Mouse (Mus musculus) ES-Bruce4 (cell line): Measurements from ENCODE around the gene Tchhl1. TPM values are rescaled to one million over a fixed set of nuclear protein-coding genes. Genes with fewer than 3 reads are reported as not detected.

Experiments used
- H3K27ac ChIP-seq: 2 replicates; pipeline ENCODE4 v1.5.1; 2012; ENCODE audit warnings: low read length, inconsistent platforms; ENCODE audit not compliant: insufficient read depth
- H3K27me3 ChIP-seq: 2 replicates; pipeline ENCODE4 v1.6.1; 2012; ENCODE audit warnings: mild to moderate bottlenecking, low read length, inconsistent platforms; ENCODE audit not compliant: control insufficient read depth, poor library complexity, insufficient read depth, severe bottlenecking
- H3K36me3 ChIP-seq: 2 replicates; pipeline ENCODE4 v1.6.1; 2012; ENCODE audit warnings: inconsistent platforms, mild to moderate bottlenecking, low read length, moderate library complexity; ENCODE audit not compliant: control insufficient read depth, poor library complexity, insufficient read depth, severe bottlenecking
- H3K4me1 ChIP-seq: one replicate; pipeline ENCODE4 v1.8.1; 2011; ENCODE audit warnings: low read length; ENCODE audit not compliant: control insufficient read depth, insufficient read depth
- H3K4me3 ChIP-seq: 2 replicates; pipeline ENCODE4 v1.5.1; 2011; ENCODE audit warnings: low read depth, mild to moderate bottlenecking, low read length
- H3K9ac ChIP-seq: 2 replicates; pipeline ENCODE4 v1.6.1; 2012; ENCODE audit warnings: low read depth, mild to moderate bottlenecking, inconsistent platforms; ENCODE audit not compliant: poor library complexity, severe bottlenecking
- H3K9me3 ChIP-seq: replicated peaks from 2 replicates; pipeline ENCODE4 v1.6.1; 2012; ENCODE audit warnings: mild to moderate bottlenecking, low read length, inconsistent platforms; ENCODE audit not compliant: control insufficient read depth, poor library complexity, insufficient read depth, severe bottlenecking
- CTCF ChIP-seq: IDR thresholded peaks from one replicate; pipeline ENCODE4 v1.8.1; 2011; ENCODE audit warnings: low read depth, low read length
- EP300 ChIP-seq: IDR thresholded peaks from 2 replicates; pipeline ENCODE4 v1.6.1; 2011; ENCODE audit warnings: low read depth, low read length; ENCODE audit not compliant: insufficient read depth
- POLR2A ChIP-seq: IDR thresholded peaks from one replicate; pipeline ENCODE4 v1.8.1; 2011; ENCODE audit warnings: low read length; ENCODE audit not compliant: insufficient read depth
- polyA plus RNA-seq: library from polyadenylated mRNA; stranded (reverse); fragments of >200 nt; gene quantifications from 2 replicates; pipeline ENCODE4 v1.2.4, GENCODE M21; 2011; ENCODE audit warnings: low read depth; ENCODE audit not compliant: missing spikeins, insufficient read depth, insufficient read length

Tchhl1 gene
- polyA plus RNA-seq, 1 experiment, result not detected

DNA sequence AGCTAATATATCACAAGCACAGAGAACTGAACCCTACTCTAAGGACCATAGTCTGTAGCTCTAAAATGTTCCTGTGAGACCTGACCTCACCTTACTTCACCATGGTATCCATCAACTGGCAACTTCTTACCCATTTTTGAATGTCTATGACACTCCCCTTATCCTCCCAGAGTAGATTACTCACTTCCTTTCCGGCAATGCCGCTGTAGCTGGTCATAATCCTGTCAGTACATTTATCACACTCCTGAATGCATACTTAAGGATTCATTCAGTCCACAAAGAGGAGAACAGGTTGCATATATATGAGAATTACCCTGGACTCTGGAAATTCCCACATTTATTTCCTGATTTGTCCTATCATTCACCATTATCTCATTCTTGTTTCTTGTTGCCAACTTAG lies 48.8 kb downstream of the Tchhl1 start:
- H3K27ac ChIP-seq, result no peak overlapping the region
- H3K4me3 ChIP-seq, result no peak overlapping the region

DNA sequence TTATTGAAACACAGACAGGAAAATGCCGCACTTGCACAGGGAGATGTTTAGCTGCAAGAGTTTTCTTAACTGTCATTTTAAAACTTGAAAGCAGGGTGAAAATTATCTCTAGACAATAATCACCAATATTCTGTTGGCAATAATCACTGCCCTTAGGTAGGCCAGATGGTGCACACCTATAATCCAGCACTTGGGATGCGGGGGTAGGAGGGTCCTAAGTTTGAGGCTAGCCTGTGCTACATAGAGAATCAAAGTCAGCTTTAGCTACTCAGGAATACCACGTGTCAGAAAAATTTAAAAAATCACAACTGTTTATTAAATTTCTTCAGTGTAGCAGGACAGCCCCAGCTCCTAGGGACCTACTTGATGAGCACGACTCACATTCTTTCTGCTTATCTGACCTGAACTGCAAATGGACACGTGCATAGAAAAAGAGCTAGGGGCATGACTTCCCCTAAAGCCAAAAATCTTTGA lies 51.3 kb downstream of the Tchhl1 start:
- H3K27ac ChIP-seq, result peak overlapping the region; percentile 96
- peaks cover 3% of the 10 kb centered on the region for H3K4me1 ChIP-seq
- H3K27me3 ChIP-seq, result no peaks in the 10 kb centered on the region; the same call in 1 of the 2 replicates
- H3K4me3 ChIP-seq, result 0 out of 2 replicates have a peak overlapping the region, but pooled peaks have one; percentile 31
- H3K9ac ChIP-seq, result peak overlapping the region; percentile 75
- no peak for TF ChIP-seq POLR2A
- TF ChIP-seq EP300, result no peak
- no peak for TF ChIP-seq CTCF
- no peaks in the 10 kb centered on the region for H3K9me3 ChIP-seq
- H3K36me3 ChIP-seq, result peaks cover 5% of the 10 kb centered on the region; the same call in 1 of the 2 replicates

More for the DNA sequence above, 48.8 kb downstream of the Tchhl1 start:
- Histone ChIP-seq H3K27me3 (no peaks in the 10 kb centered on the region; the same call in 1 of the 2 replicates), H3K9me3 (no peaks in the 10 kb centered on the region), H3K36me3 (no peaks in the 10 kb centered on the region), H3K9ac (no peak overlapping the region), H3K4me1 (peaks cover 3% of the 10 kb centered on the region)
- no peak for TF ChIP-seq POLR2A
- no peak for TF ChIP-seq EP300
- no peak for TF ChIP-seq CTCF

DNA sequence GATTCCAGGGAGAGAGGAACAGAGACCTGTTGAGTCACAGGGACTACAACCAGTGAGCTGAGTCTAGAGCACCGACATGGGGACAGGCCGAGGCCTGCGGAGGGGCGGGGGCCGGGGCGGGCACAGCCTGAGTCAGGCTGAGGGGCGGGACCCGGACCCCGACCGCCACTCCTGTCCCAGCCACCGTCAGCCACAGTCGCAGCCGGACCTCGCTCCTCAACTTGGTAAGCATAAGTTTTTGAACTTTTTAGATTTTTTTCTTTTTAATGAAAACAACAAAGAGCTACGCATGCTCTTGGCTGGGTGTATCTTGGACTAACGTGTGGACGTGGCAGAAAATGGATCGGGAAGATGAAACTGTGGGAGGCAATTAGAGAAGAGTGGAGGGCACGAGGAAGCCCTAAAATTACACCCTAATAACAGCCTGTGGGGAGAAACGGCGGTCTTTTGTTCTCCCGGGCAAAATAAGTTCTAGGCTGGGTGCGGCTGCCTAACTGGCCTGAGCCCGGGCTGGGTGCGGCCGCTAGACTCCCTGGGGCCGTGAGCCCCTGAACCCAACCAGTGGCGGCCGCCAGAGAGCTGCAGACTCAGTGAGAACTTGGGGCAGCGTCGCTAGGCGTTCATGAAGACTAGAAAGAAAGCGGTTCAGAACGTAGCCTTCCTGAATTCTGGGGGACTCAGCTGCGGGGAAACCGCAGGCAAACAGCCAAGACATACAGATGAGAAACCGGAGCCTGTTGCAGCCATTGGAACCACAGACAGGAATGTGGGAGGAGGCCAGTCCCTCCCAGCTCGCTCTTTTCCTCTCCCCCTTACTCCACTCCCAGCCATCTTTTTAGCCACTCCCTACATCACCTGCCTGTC lies 52.0 kb downstream of the Tchhl1 start, which contains the start of gene S100a11:
S100a11 (plus strand) TSS at position 159 of the 864 bp plus-strand sequence.
- TF ChIP-seq POLR2A (peak; percentile 58), EP300 (no peak), CTCF (no peak)
- no peaks in the 10 kb centered on the region for H3K9me3 ChIP-seq

More for the DNA sequence above, 52.0 kb downstream of the Tchhl1 start, which contains the start of gene S100a11:
- Histone ChIP-seq H3K27ac (peak within 1 kb of the TSS; percentile 96), H3K9ac (peak within 1 kb of the TSS; percentile 75), H3K4me3 (peak within 1 kb of the TSS; percentile 76), H3K36me3 (peaks cover 6% of the 10 kb centered on the region), H3K4me1 (peaks cover 3% of the 10 kb centered on the region), H3K27me3 (no peaks in the 10 kb centered on the region; the same call in 1 of the 2 replicates)

Other genes starting within 250 kb of the Tchhl1 start
- gene Flg, start 195.2 kb upstream of the Tchhl1 start, polyA plus RNA-seq, result 0.65 TPM in 1 of 2 replicates, not detected in the other
- gene Hrnr, start 149.0 kb upstream of the Tchhl1 start, polyA plus RNA-seq, result not detected in 2 replicates
- not detected in 2 replicates for gene Rptn, start 75.1 kb upstream of the Tchhl1 start, polyA plus RNA-seq
- 1.3 and 1.6 TPM in 2 replicates for gene Tchh, start 26.4 kb upstream of the Tchhl1 start, polyA plus RNA-seq
- gene S100a11, start 51.7 kb downstream of the Tchhl1 start, polyA plus RNA-seq, result 661 and 677 TPM in 2 replicates
- 468 and 470 TPM in 2 replicates for gene S100a10, start 86.3 kb downstream of the Tchhl1 start, polyA plus RNA-seq
- gene Tdpoz2, start 183.9 kb downstream of the Tchhl1 start, polyA plus RNA-seq, result not detected in 2 replicates
- not detected in 2 replicates for gene Tdpoz1, start 207.6 kb downstream of the Tchhl1 start, polyA plus RNA-seq
- gene Gm37596, start 224.3 kb downstream of the Tchhl1 start, polyA plus RNA-seq, result 0.65 TPM in 1 of 2 replicates, not detected in the other